In the genomic region with DNA sequence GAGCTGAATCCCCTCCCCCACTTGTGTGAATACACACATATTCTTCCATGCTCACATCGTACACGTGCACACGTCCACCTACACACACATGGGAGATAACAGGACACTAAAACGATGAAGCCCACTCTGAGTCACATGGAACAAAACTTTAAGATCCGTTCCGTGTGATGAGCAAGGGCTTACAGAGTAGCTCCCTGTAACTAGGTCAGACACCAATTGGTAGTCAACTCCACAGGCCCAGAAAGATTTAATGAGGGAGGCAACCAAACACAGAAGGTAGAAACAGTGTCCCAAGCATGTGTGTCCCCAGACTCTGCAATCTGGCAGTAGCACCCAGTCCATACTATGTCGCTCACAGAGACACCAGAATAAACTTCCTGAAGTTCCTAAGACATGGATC, we compare ENCODE assay signal across 17 mouse cellular contexts. TPM values are rescaled to one million over a fixed set of nuclear protein-coding genes. Genes with fewer than 3 reads are reported as not detected.
DNase-seq lines count a peak whose midpoint lies in the region; ATAC-seq and TF ChIP-seq lines count a peak whose summit lies in the region.
"Had no signal": no experiment of that assay in that cellular context is flagged by ENCODE, and none has a peak within 500 bp of the region (broad histone marks: within the 10 kb centered on the region; RNA-seq: fewer than 3 reads in every experiment).

No protein-coding gene starts in this region.

- peak overlapping the region; percentile 10; the same call in 1 of the 2 replicates for H3K4me3 ChIP-seq in hindbrain, postnatal 0 days (ENCODE audit: low read length)
- H3K4me3 ChIP-seq: embryonic facial prominence, embryonic 10.5 days; intestine, embryonic 15.5 days; limb, embryonic 12.5 days; stomach, embryonic 15.5 days had no signal

- no peaks in the 10 kb centered on the region for H3K36me3 ChIP-seq in hindbrain, postnatal 0 days (ENCODE audit: insufficient read depth, low read length)
- H3K36me3 ChIP-seq: intestine, embryonic 15.5 days; stomach, embryonic 15.5 days had no signal

- H3K4me1 ChIP-seq in hindbrain, postnatal 0 days (ENCODE audit: insufficient read depth, low read length), result peaks cover 13% of the 10 kb centered on the region
- H3K4me1 ChIP-seq: intestine, embryonic 15.5 days had no signal

- no peak for TF ChIP-seq POLR2A in brain, embryonic 14.5 days (IDR thresholded peaks at IDR 0.05; ENCODE audit: borderline replicate concordance, extremely low read depth, insufficient read depth, insufficient read length, poor library complexity, severe bottlenecking)

- no peak for TF ChIP-seq CTCF in brain, embryonic 14.5 days (IDR thresholded peaks at IDR 0.05; ENCODE audit: borderline replicate concordance, extremely low read depth, insufficient read depth, insufficient read length)
- TF ChIP-seq CTCF in hindbrain, postnatal 0 days (IDR thresholded peaks at IDR 0.05; ENCODE audit: low read depth), result no peak

- H3K9ac ChIP-seq in hindbrain, postnatal 0 days (replicated peaks; ENCODE audit: low read length), result peak overlapping the region; percentile 5; the same call in 1 of the 2 replicates
- H3K9ac ChIP-seq: intestine, embryonic 15.5 days; limb, embryonic 12.5 days; liver, postnatal 0 days; stomach, embryonic 15.5 days had no signal

- H3K9me3 ChIP-seq in hindbrain, postnatal 0 days (ENCODE audit: low read length), result no peaks in the 10 kb centered on the region
- H3K9me3 ChIP-seq: embryonic facial prominence, embryonic 10.5 days; intestine, embryonic 15.5 days; limb, embryonic 12.5 days; stomach, embryonic 15.5 days had no signal

- peak; percentile 48 for ATAC-seq in frontal cortex, adult (ENCODE audit: low TSS enrichment)
- ATAC-seq in hindbrain, postnatal 0 days, result peak; percentile 53; the same call in 1 of the 2 replicates
- no peak for ATAC-seq in inflammation-experienced regulatory T-cells, adult 6 months
- ATAC-seq: intestine, embryonic 15.5 days; liver, postnatal 0 days had no signal

- no peak for DNase-seq in frontal cortex, postnatal 25 days (ENCODE audit: low spot score in 2 of 2)
- DNase-seq in left cerebral cortex, postnatal 25 days (ENCODE audit: low spot score in 2 of 2), result peak; percentile 17 to 61
- DNase-seq in left cerebral cortex, postnatal 4 days, result no peak
- DNase-seq in brain, embryonic 14.5 days (ENCODE audit: low read depth), result peak; percentile 44
- peak; percentile 19 for DNase-seq in hindbrain, postnatal 0 days (ENCODE audit: low spot score)
- no peak for DNase-seq in spleen, postnatal 10 days (ENCODE audit: low spot score in 2 of 2)
- DNase-seq: adrenal gland, postnatal 25 days; B cell, adult 2 months; kidney, postnatal 4 days; liver, postnatal 0 days; thymus, postnatal 4 days had no signal

- H3K4me2 ChIP-seq in hindbrain, postnatal 0 days (ENCODE audit: low read depth, low read length), result peak overlapping the region; percentile 34
- H3K4me2 ChIP-seq: intestine, embryonic 15.5 days; limb, embryonic 12.5 days; stomach, embryonic 15.5 days had no signal

- no peaks in the 10 kb centered on the region for H3K27me3 ChIP-seq in hindbrain, postnatal 0 days (ENCODE audit: insufficient read depth, low read length)
- H3K27me3 ChIP-seq: intestine, embryonic 15.5 days; limb, embryonic 12.5 days; stomach, embryonic 15.5 days had no signal

- 74% methylated on average over 7 of the region's 7 CpGs for WGBS in hindbrain, postnatal 0 days

- intact Hi-C loops in left cerebral cortex, postnatal 25 days (cut with DNase I), result no loop called here
- intact Hi-C loops in left cerebral cortex, postnatal 4 days (cut with DNase I), result no loop called here

- H3K27ac ChIP-seq in hindbrain, postnatal 0 days, result peak overlapping the region; percentile 84
- H3K27ac ChIP-seq: intestine, embryonic 15.5 days; limb, embryonic 12.5 days; stomach, embryonic 15.5 days had no signal

RNA-seq across cellular contexts. Expression of gene Cdh11, which starts 47.0 kb away (rescaled TPM):
- total RNA-seq in left cerebral cortex, postnatal 25 days (2021), result 10 to 100 TPM; 55.7 to 57.3 TPM
- total RNA-seq in left cerebral cortex, postnatal 4 days (2021), result 10 to 100 TPM; 82.7 to 89.6 TPM
- polyA plus RNA-seq in brain, embryonic 14.5 days (2012; rRNA removed), result 39.7 and 54.7 TPM in 2 replicates
- total RNA-seq in hindbrain, postnatal 0 days (2014; rRNA removed), result 54.1 and 55.7 TPM in 2 replicates
- polyA plus RNA-seq in hindbrain, postnatal 0 days (2015; fragmentation: Nextera tagmentation; extraction: Ambion mirVana), result 28.2 and 30.5 TPM in 2 replicates
- under 1 TPM; 0.11 to 0.27 (median 0.14) TPM for polyA plus RNA-seq in inflammation-experienced regulatory T-cells, adult 6 months (2017; shearing (Covaris generic))

Comparison
In these comparisons a context has a peak if more than half of its experiments do, and no peak if none do; other contexts are left out.
1. DNase-seq: peak in left cerebral cortex, postnatal 25 days (2 of 2), brain, embryonic 14.5 days (single experiment) and hindbrain, postnatal 0 days (single experiment); none in frontal cortex, postnatal 25 days (0 of 2), left cerebral cortex, postnatal 4 days (single experiment) and spleen, postnatal 10 days (0 of 2).